Mouse (Mus musculus) layer of hippocampus, postnatal 25 days (tissue): Measurements from ENCODE around the gene Mxd1. TPM values are rescaled to one million over a fixed set of nuclear protein-coding genes. Genes with fewer than 3 reads are reported as not detected.

Experiments used
- DNase-seq, 2 experiments: peaks; one replicate each; pipeline ENCODE4 v3.0.0; 2022; ENCODE audit warnings: mixed read lengths in 2 of 2, low spot score in 1 of 2; ENCODE audit errors: extremely low spot score in 1 of 2
- total RNA-seq, 2 experiments: library from RNA; stranded (reverse); gene quantifications; 2 replicates each; pipeline ENCODE4 v1.2.3; 2021

The Mxd1 gene
- total RNA-seq, 2 experiments from 2014 or later = 19.2 to 21.2 TPM

- no peak for DNase-seq
Observed at GRCm38 (mm10) chr6:86654270-86654916, 14.6 kb downstream of the Mxd1 start.

- DNase-seq = no peak
Observed at GRCm38 (mm10) chr6:86653026-86653425, 15.9 kb downstream of the Mxd1 start.

- DNase-seq = no peak
Observed at GRCm38 (mm10) chr6:86646143-86646542, 22.8 kb downstream of the Mxd1 start.

- DNase-seq = no peak
Observed at GRCm38 (mm10) chr6:86645551-86645950, 23.4 kb downstream of the Mxd1 start.

- DNase-seq = no peak
Observed at GRCm38 (mm10) chr6:86644775-86645400, 24.1 kb downstream of the Mxd1 start.

- DNase-seq = no peak
Observed at GRCm38 (mm10) chr6:86641716-86642115, 27.2 kb downstream of the Mxd1 start.

- DNase-seq = no peak
Observed at GRCm38 (mm10) chr6:86640776-86641175, 28.2 kb downstream of the Mxd1 start.

- DNase-seq = no peak
Observed at GRCm38 (mm10) chr6:86640161-86640560, 28.8 kb downstream of the Mxd1 start.

- DNase-seq = no peak
Observed at GRCm38 (mm10) chr6:86639180-86640160, 29.5 kb downstream of the Mxd1 start.

GRCm38 (mm10) chr6:86638434-86638833, 30.5 kb downstream of the Mxd1 start:
- no peak for DNase-seq

GRCm38 (mm10) chr6:86637860-86638259, 31.1 kb downstream of the Mxd1 start:
- no peak for DNase-seq

GRCm38 (mm10) chr6:86637171-86637835, 31.7 kb downstream of the Mxd1 start:
- no peak for DNase-seq

- no peak for DNase-seq
Observed at GRCm38 (mm10) chr6:86636495-86636894, 32.5 kb downstream of the Mxd1 start.

- no peak for DNase-seq
Observed at GRCm38 (mm10) chr6:86630141-86630540, 38.8 kb downstream of the Mxd1 start.

GRCm38 (mm10) chr6:86627946-86628345, 41.0 kb downstream of the Mxd1 start, which contains the start of gene Asprv1:
TSS of gene Asprv1 (plus strand) at chr6:86628164.
- no peak for DNase-seq

GRCm38 (mm10) chr6:86624074-86625030, 44.6 kb downstream of the Mxd1 start:
- DNase-seq = no peak

GRCm38 (mm10) chr6:86623201-86623600, 45.8 kb downstream of the Mxd1 start:
- DNase-seq = no peak

GRCm38 (mm10) chr6:86615301-86615700, 53.7 kb downstream of the Mxd1 start:
- DNase-seq = no peak

- no peak for DNase-seq
Observed at GRCm38 (mm10) chr6:86610714-86611113, 58.2 kb downstream of the Mxd1 start.
